In the genomic region with DNA sequence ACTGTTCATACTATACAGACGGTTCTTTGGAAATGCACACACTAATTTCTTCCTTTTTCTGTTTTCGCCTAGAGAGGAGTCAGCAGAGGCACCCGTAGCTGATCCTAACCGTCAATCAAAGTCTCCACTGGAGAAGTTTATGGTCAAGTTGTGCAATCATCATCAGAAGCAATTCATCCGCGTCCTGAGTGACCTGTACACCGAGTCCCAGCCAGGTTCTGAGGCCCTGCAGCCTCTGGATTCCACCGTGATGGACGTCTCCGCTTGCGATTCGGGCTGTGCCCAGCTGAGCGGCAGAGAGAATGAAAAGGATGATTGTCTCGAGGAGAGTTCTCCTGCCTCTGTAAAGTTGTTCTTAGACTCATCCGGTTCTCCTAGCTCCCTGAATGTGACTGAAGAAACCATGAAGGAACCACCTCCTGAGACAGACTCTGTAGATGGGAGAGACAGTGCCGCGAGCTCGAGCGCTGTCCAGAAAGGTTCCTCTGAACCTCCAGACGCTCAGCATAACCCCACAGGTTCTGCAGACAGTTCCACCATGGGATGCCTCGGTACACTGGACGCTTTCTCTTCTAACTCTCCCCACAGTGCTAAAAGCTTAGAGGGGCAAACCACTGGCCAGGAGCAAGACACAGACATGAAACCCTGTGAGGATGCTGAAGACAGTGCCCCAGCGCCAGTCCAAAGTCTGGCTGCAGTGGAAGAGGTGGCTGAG, we compare ENCODE assay signal across 15 mouse cellular contexts. TPM values are rescaled to one million over a fixed set of nuclear protein-coding genes. Genes with fewer than 3 reads are reported as not detected.
DNase-seq lines count a peak whose midpoint lies in the region; ATAC-seq and TF ChIP-seq lines count a peak whose summit lies in the region.
"Had no signal": no experiment of that assay in that cellular context is flagged by ENCODE, and none has a peak within 500 bp of the region (broad histone marks: within the 10 kb centered on the region; RNA-seq: fewer than 3 reads in every experiment).

A gene (plus strand): TSS at position 665 of the 715 bp plus-strand sequence.

- no peak within 1 kb of the TSS for H3K9ac ChIP-seq in heart, embryonic 11.5 days (ENCODE audit: low read depth, low read length)
- no peak within 1 kb of the TSS for H3K9ac ChIP-seq in liver, postnatal 0 days (replicated peaks)
- H3K9ac ChIP-seq: heart, embryonic 13.5 days; limb, embryonic 12.5 days; lung, embryonic 14.5 days had no signal

- H3K9me3 ChIP-seq in heart, embryonic 11.5 days (replicated peaks; ENCODE audit: control insufficient read depth, low read length), result no peaks in the 10 kb centered on the region
- H3K9me3 ChIP-seq in liver, postnatal 0 days (ENCODE audit: low read length), result no peaks in the 10 kb centered on the region
- H3K9me3 ChIP-seq: heart, embryonic 13.5 days; limb, embryonic 12.5 days; megakaryocyte, embryonic 14.5 days had no signal

- WGBS in heart, embryonic 11.5 days (ENCODE audit: insufficient replicate concordance), result 92% methylated on average over 23 of the region's 23 CpGs
- WGBS in liver, postnatal 0 days (ENCODE audit: insufficient replicate concordance), result 80% methylated on average over 23 of the region's 23 CpGs
- 92% methylated on average over 23 of the region's 23 CpGs for WGBS in cerebellum, adult 2 months

- H3K4me3 ChIP-seq in heart, embryonic 11.5 days (ENCODE audit: low read depth, low read length), result no peak within 1 kb of the TSS
- no peak within 1 kb of the TSS for H3K4me3 ChIP-seq in liver, postnatal 0 days (ENCODE audit: low read depth, low read length)
- no peak within 1 kb of the TSS for H3K4me3 ChIP-seq in cerebellum, adult 2 months (replicated peaks; ENCODE audit: insufficient read depth, low read depth, low read length)
- H3K4me3 ChIP-seq: heart, embryonic 13.5 days; limb, embryonic 12.5 days; megakaryocyte, embryonic 14.5 days had no signal

- no peak for TF ChIP-seq CTCF in liver, postnatal 0 days (IDR thresholded peaks at IDR 0.05; ENCODE audit: low read depth)
- no peak for TF ChIP-seq CTCF in cerebellum, adult 2 months (IDR thresholded peaks at IDR 0.05; ENCODE audit: borderline replicate concordance, insufficient read depth, low read depth, low read length)

- no peaks in the 10 kb centered on the region for H3K4me1 ChIP-seq in heart, embryonic 11.5 days (ENCODE audit: control insufficient read depth, insufficient read depth, low read length)
- H3K4me1 ChIP-seq in liver, postnatal 0 days (ENCODE audit: insufficient read depth), result peaks cover 3% of the 10 kb centered on the region; the same call in 1 of the 2 replicates
- H3K4me1 ChIP-seq in cerebellum, adult 2 months (ENCODE audit: control insufficient read depth, insufficient read depth, low read length), result 0 out of 2 replicates have a peak, but pooled peaks cover 2% of the 10 kb centered on the region
- H3K4me1 ChIP-seq: heart, embryonic 13.5 days had no signal

- no peaks in the 10 kb centered on the region for H3K27me3 ChIP-seq in heart, embryonic 11.5 days (ENCODE audit: control insufficient read depth, insufficient read depth, low read length)
- H3K27me3 ChIP-seq in liver, postnatal 0 days (ENCODE audit: insufficient read depth, low read length), result no peaks in the 10 kb centered on the region
- no peaks in the 10 kb centered on the region for H3K27me3 ChIP-seq in cerebellum, adult 2 months (ENCODE audit: control insufficient read depth, insufficient read depth, low read length)
- H3K27me3 ChIP-seq: heart, embryonic 13.5 days; limb, embryonic 12.5 days; megakaryocyte, embryonic 14.5 days had no signal

- no peak for TF ChIP-seq EP300 in liver, postnatal 0 days (IDR thresholded peaks at IDR 0.05; ENCODE audit: low read depth)

- DNase-seq in heart, adult 11 months, result peak; percentile 74
- DNase-seq in liver, postnatal 0 days, result no peak
- DNase-seq in liver, result no peak
- DNase-seq in skeletal muscle tissue, adult 2 months (ENCODE audit: low read depth, low spot score), result peak; percentile 51
- no peak for DNase-seq in cerebellum, adult 2 months
- DNase-seq: B cell, adult 2 months; cerebellum, adult 11 months; lung, embryonic 14.5 days; thymus, postnatal 36 days had no signal

- TF ChIP-seq POLR2A in cerebellum, adult 2 months (IDR thresholded peaks at IDR 0.05; ENCODE audit: borderline replicate concordance, insufficient read depth, low read length), result no peak

- no peak for ATAC-seq in heart, embryonic 11.5 days (replicated peaks; ENCODE audit: insufficient number of reproducible peaks, low FRiP score, low TSS enrichment)
- ATAC-seq in liver, postnatal 0 days, result peak; percentile 59
- ATAC-seq in erythroid progenitor cell, adult 5-6 weeks (replicated peaks; ENCODE audit: low FRiP score, poor library complexity, severe bottlenecking), result no peak
- no peak for ATAC-seq in megakaryocyte progenitor cell, adult 5-6 weeks (replicated peaks; ENCODE audit: poor library complexity)

- no peak within 1 kb of the TSS for H3K4me2 ChIP-seq in heart, embryonic 11.5 days
- H3K4me2 ChIP-seq in liver, postnatal 0 days (ENCODE audit: low read depth, low read length), result no peak within 1 kb of the TSS
- H3K4me2 ChIP-seq: heart, embryonic 13.5 days; limb, embryonic 12.5 days; lung, embryonic 14.5 days had no signal

- no peak within 1 kb of the TSS for H3K27ac ChIP-seq in heart, embryonic 11.5 days (ENCODE audit: low read depth, low read length)
- H3K27ac ChIP-seq in liver, postnatal 0 days (ENCODE audit: low read depth), result no peak within 1 kb of the TSS
- H3K27ac ChIP-seq in cerebellum, adult 2 months (ENCODE audit: insufficient read depth, low read length), result no peak within 1 kb of the TSS
- H3K27ac ChIP-seq: heart, embryonic 13.5 days; limb, embryonic 12.5 days had no signal

- H3K36me3 ChIP-seq in heart, embryonic 11.5 days (ENCODE audit: control insufficient read depth, insufficient read depth, low read length), result peaks cover 9% of the 10 kb centered on the region; the same call in 1 of the 2 replicates
- peaks cover 30% of the 10 kb centered on the region for H3K36me3 ChIP-seq in liver, postnatal 0 days (replicated peaks; ENCODE audit: insufficient read depth, low read length)

RNA-seq across cellular contexts. Expression of the gene that starts here (rescaled TPM):
- polyA plus RNA-seq in heart, embryonic 11.5 days (2014; fragmentation: Nextera tagmentation; extraction: Ambion mirVana), result 3.1 and 3.7 TPM in 2 replicates
- 0.64 and 0.86 TPM in 2 replicates for polyA plus RNA-seq in liver, postnatal 0 days (2015; fragmentation: Nextera tagmentation; extraction: Ambion mirVana)
- 14.3 and 18.7 TPM in 2 replicates for total RNA-seq in erythroid progenitor cell, adult 5-6 weeks (2015; ENCODE audit: low replicate concordance)
- total RNA-seq in erythroid progenitor cell, adult 5-6 weeks (2017; ENCODE audit: low replicate concordance), result 26.2 and 27.9 TPM in 2 replicates
- total RNA-seq in megakaryocyte progenitor cell, adult 5-6 weeks (2015), result 10.0 and 12.1 TPM in 2 replicates
- 7.8 and 9.3 TPM in 2 replicates for total RNA-seq in megakaryocyte progenitor cell, adult 5-6 weeks (2017)
- polyA plus RNA-seq in cerebellum, adult 2 months (2012; rRNA removed), result 1.9 and 2.2 TPM in 2 replicates

Comparison
In these comparisons a context has a peak if more than half of its experiments do, and no peak if none do; other contexts are left out.
1. Peak in ATAC-seq in liver, postnatal 0 days; RNA of the gene not detected or under 1 TPM.
2. DNase-seq: peak in heart, adult 11 months (single experiment) and skeletal muscle tissue, adult 2 months (single experiment); none in liver, postnatal 0 days (single experiment), liver (single experiment) and cerebellum, adult 2 months (0 of 2).